Mouse (Mus musculus) CH12.LX (cell line): ENCODE measurements around the gene Ednrb. TPM values are rescaled to one million over a fixed set of nuclear protein-coding genes. Genes with fewer than 3 reads are reported as not detected.
A peak's percentile ranks its signal among the peaks of the same experiment; 100 is the strongest.

Experiments used
- DNase-seq: peaks from one replicate; pipeline ENCODE4 v3.0.0-alpha.2; 2013; ENCODE audit errors: extremely low read depth
- H3K27ac ChIP-seq: 2 replicates; pipeline ENCODE4 v1.5.1; 2012; ENCODE audit warnings: low read depth, mild to moderate bottlenecking, control low read depth, moderate library complexity; ENCODE audit not compliant: insufficient read depth
- H3K27me3 ChIP-seq: replicated peaks from 2 replicates; pipeline ENCODE3; 2012; ENCODE audit warnings: inconsistent platforms
- H3K36me3 ChIP-seq, 2 experiments: replicated peaks in 1 of 2; 2 replicates each; pipeline versions ENCODE3 to v1.6.1; 2012; ENCODE audit warnings: inconsistent platforms in 1 of 2, low read length in 1 of 2, mild to moderate bottlenecking in 1 of 2, mixed read lengths in 1 of 2, moderate library complexity in 1 of 2; ENCODE audit not compliant: control insufficient read depth in 1 of 2, insufficient read depth in 1 of 2
- H3K4me1 ChIP-seq, 2 experiments: 2 replicates each; pipeline ENCODE4 v1.6.1; 2012; ENCODE audit warnings: inconsistent platforms in 1 of 2, moderate library complexity in 1 of 2; ENCODE audit not compliant: insufficient read depth in 2 of 2, control insufficient read depth in 1 of 2
- H3K4me2 ChIP-seq: 2 replicates; pipeline ENCODE4 v1.6.1; 2012; ENCODE audit warnings: low read depth, mild to moderate bottlenecking, control low read depth; ENCODE audit not compliant: poor library complexity, insufficient read depth, severe bottlenecking
- H3K4me3 ChIP-seq, 3 experiments: fragments of 150-350 bp in 1 of 3; sonication (generic) in 1 of 3; replicated peaks in 1 of 3; 2 replicates each; pipeline versions ENCODE3 to v1.5.1; 2011 to 2012; ENCODE audit warnings: low read depth in 2 of 3, low read length in 2 of 3, mild to moderate bottlenecking in 2 of 3, moderate library complexity in 2 of 3, control low read depth in 1 of 3, improper control_type of control experiment in 1 of 3, inconsistent platforms in 1 of 3, mixed read lengths in 1 of 3; ENCODE audit not compliant: poor library complexity in 1 of 3
- H3K79me2 ChIP-seq: replicated peaks from 2 replicates; pipeline ENCODE4 v1.6.1; 2012; ENCODE audit warnings: mild to moderate bottlenecking, moderate library complexity; ENCODE audit not compliant: control insufficient read depth, poor library complexity, insufficient read depth, severe bottlenecking; ENCODE audit errors: extremely low read depth
- H3K9ac ChIP-seq: 2 replicates; pipeline ENCODE4 v1.6.1; 2012; ENCODE audit warnings: low read depth, mild to moderate bottlenecking, control low read depth, moderate library complexity; ENCODE audit not compliant: insufficient read depth
- H3K9me3 ChIP-seq: replicated peaks from 2 replicates; pipeline ENCODE3; 2012; ENCODE audit warnings: low read length, inconsistent platforms, mixed read lengths
- BHLHE40 ChIP-seq: IDR thresholded peaks from 2 replicates; pipeline ENCODE4 v1.6.1; 2011; ENCODE audit warnings: mild to moderate bottlenecking, low read depth, low read length, improper control_type of control experiment
- CHD2 ChIP-seq: IDR thresholded peaks from 2 replicates; pipeline ENCODE4 v1.6.1; 2011; ENCODE audit warnings: low read length, improper control_type of control experiment
- CTCF ChIP-seq, 2 experiments: IDR thresholded peaks in 1 of 2; conservative IDR thresholded peaks in 1 of 2; 2 replicates each; pipeline ENCODE4 v1.5.1; 2011 to 2012; ENCODE audit warnings: low read depth in 2 of 2, low read length in 2 of 2, improper control_type of control experiment in 1 of 2, inconsistent platforms in 1 of 2, mild to moderate bottlenecking in 1 of 2, moderate library complexity in 1 of 2
- IRF4 ChIP-seq: IDR thresholded peaks from 2 replicates; pipeline ENCODE4 v1.6.1; 2014; ENCODE audit warnings: low read depth, mild to moderate bottlenecking, inconsistent platforms, low read length, improper control_type of control experiment
- JUN ChIP-seq: IDR thresholded peaks from 2 replicates; pipeline ENCODE4 v1.6.1; 2011; ENCODE audit warnings: low read depth, mild to moderate bottlenecking, low read length, improper control_type of control experiment, moderate library complexity; ENCODE audit not compliant: insufficient read depth
- MXI1 ChIP-seq: IDR thresholded peaks from 2 replicates; pipeline ENCODE4 v1.6.1; 2011; ENCODE audit warnings: mild to moderate bottlenecking, low read depth, low read length, improper control_type of control experiment
- NELFE ChIP-seq: IDR thresholded peaks from 2 replicates; pipeline ENCODE4 v1.6.1; 2011; ENCODE audit warnings: low read depth, low read length, improper control_type of control experiment
- NRF1 ChIP-seq: IDR thresholded peaks from 2 replicates; pipeline ENCODE4 v1.6.1; 2014; ENCODE audit warnings: low read depth, mild to moderate bottlenecking, inconsistent platforms, low read length, improper control_type of control experiment, moderate library complexity
- POLR2AphosphoS2 ChIP-seq: IDR thresholded peaks from 2 replicates; pipeline ENCODE4 v1.6.1; 2011; ENCODE audit warnings: low read depth, low read length, improper control_type of control experiment
- RCOR1 ChIP-seq: conservative IDR thresholded peaks from 2 replicates; pipeline ENCODE4 v1.6.1; 2012; ENCODE audit warnings: low read depth, mild to moderate bottlenecking, inconsistent platforms, low read length, improper control_type of control experiment
- SMC3 ChIP-seq: IDR thresholded peaks from 2 replicates; pipeline ENCODE4 v1.6.1; 2011; ENCODE audit warnings: low read depth, low read length, improper control_type of control experiment
- TBP ChIP-seq: conservative IDR thresholded peaks from 2 replicates; pipeline ENCODE4 v1.6.1; 2011; ENCODE audit warnings: low read depth, low read length, improper control_type of control experiment
- TCF12 ChIP-seq: IDR thresholded peaks from 2 replicates; pipeline ENCODE4 v1.6.1; 2014; ENCODE audit warnings: low read depth, mild to moderate bottlenecking, inconsistent platforms, low read length, improper control_type of control experiment
- USF2 ChIP-seq: conservative IDR thresholded peaks from 2 replicates; pipeline ENCODE4 v1.6.1; 2011; ENCODE audit warnings: low read depth, low read length, improper control_type of control experiment
- ZMIZ1 ChIP-seq: IDR thresholded peaks from 2 replicates; pipeline ENCODE4 v1.6.1; 2012; ENCODE audit warnings: low read depth, mild to moderate bottlenecking, inconsistent platforms, low read length, improper control_type of control experiment
- ZNF384 ChIP-seq: IDR thresholded peaks from 2 replicates; pipeline ENCODE4 v1.6.1; 2012; ENCODE audit warnings: low read depth, low read length, improper control_type of control experiment, inconsistent platforms
- dilution Hi-C: fragments of 300-500 bp; cut with MboI; formaldehyde crosslinking; loops from 2 replicates; pipeline ENCODE4 v1.14.3; 2020; ENCODE audit warnings: low sequenced_read_pairs; ENCODE audit not compliant: extremely low pct_unique_long_range_greater_than_20kb, extremely low pct_ligation_motif_present
- in situ Hi-C: fragments of 300-500 bp; cut with MboI; formaldehyde crosslinking; loops from 3 replicates; pipeline ENCODE4 v1.14.3; 2019; ENCODE audit warnings: low sequenced_read_pairs, low pct_ligation_motif_present, low pct_unique_long_range_greater_than_20kb, mixed read lengths
- polyA plus RNA-seq: library from polyadenylated mRNA; unstranded; fragments of >175 nt; gene quantifications from 2 replicates; pipeline ENCODE4 v1.2.1, GENCODE M21; 2012; ENCODE audit warnings: low read depth; ENCODE audit not compliant: insufficient read length
- total RNA-seq, 2 experiments: library from RNA; depleted of rRNA; stranded (reverse); fragments of 300-350 nt in 1 of 2; fragments of >200 nt in 1 of 2; gene quantifications; 2 replicates each; pipeline ENCODE4 v1.2.3; 2012 to 2014

Ednrb gene
- total and polyA plus RNA-seq, 3 experiments = not detected

GRCm38 (mm10) chr14:103865226-103865625, 21.0 kb upstream of the Ednrb start:
- no peaks in the 10 kb centered on the region for H3K9me3 ChIP-seq
- H3K4me2 ChIP-seq = no peak overlapping the region
- DNase-seq = no peak
- no peak overlapping the region for H3K4me3 ChIP-seq
- no peaks in the 10 kb centered on the region for H3K4me1 ChIP-seq
- H3K27ac ChIP-seq = no peak overlapping the region
- H3K9ac ChIP-seq = no peak overlapping the region
- H3K36me3 ChIP-seq = no peaks in the 10 kb centered on the region
- TF ChIP-seq ZNF384 (no peak), POLR2AphosphoS2 (no peak), USF2 (no peak), NRF1 (no peak), MXI1 (no peak), TBP (no peak), CTCF (conservative IDR thresholded peaks at IDR 0.05 in 1 of 2, IDR thresholded peaks at IDR 0.05 in 1 of 2; ENCODE audit: low read depth in 2 of 2, low read length in 2 of 2) (no peak), CHD2 (no peak), IRF4 (no peak), JUN (no peak), ZMIZ1 (no peak)
- no peaks in the 10 kb centered on the region for H3K79me2 ChIP-seq
- dilution Hi-C loops = no loop called here
- in situ Hi-C loops = no loop called here
- H3K27me3 ChIP-seq = no peaks in the 10 kb centered on the region

- no peak for DNase-seq
- in situ Hi-C loops (no loop called here), dilution Hi-C loops (no loop called here)
- Histone ChIP-seq H3K4me1 (peaks cover 5 to 6% of the 10 kb centered on the region in 2 experiments), H3K27me3 (no peaks in the 10 kb centered on the region), H3K79me2 (no peaks in the 10 kb centered on the region), H3K4me2 (peak overlapping the region; percentile 34), H3K27ac (no peak overlapping the region), H3K4me3 (no peak overlapping the region), H3K9ac (no peak overlapping the region), H3K9me3 (no peaks in the 10 kb centered on the region), H3K36me3 (no peaks in the 10 kb centered on the region)
- TF ChIP-seq NELFE = no peak
- peak; percentile 27; the same call in 1 of the 2 replicates for TF ChIP-seq BHLHE40
These were observed 6.1 kb upstream of the Ednrb start for GRCm38 (mm10) chr14:103850071-103850845.

DNA sequence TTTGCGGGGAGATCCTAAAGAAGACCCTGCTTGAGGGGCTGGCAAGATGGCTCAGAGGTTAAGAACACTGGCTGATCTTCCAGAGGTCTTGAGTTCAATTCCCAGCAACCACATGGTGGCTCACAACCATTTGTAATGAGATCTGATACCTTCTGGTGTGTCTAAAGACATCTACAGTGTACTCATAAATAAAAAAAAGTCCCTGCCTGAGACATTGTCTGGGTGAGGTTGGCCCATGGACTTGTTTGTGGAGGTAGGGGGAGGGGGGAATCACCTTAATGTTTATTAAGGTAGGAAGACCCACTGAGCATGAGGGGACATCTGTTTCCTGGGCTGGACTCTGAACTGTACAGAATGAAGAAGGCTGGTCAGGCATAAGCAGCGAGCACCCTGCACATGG, 1.5 kb upstream of the Ednrb start:
- Histone ChIP-seq H3K27me3 (no peaks in the 10 kb centered on the region), H3K27ac (no peak overlapping the region), H3K4me2 (no peak overlapping the region; the same call in 1 of the 2 replicates), H3K4me1 (peaks cover 5 to 6% of the 10 kb centered on the region in 2 experiments), H3K79me2 (no peaks in the 10 kb centered on the region), H3K9ac (no peak overlapping the region), H3K36me3 (no peaks in the 10 kb centered on the region), H3K9me3 (no peaks in the 10 kb centered on the region), H3K4me3 (no peak overlapping the region)
- TF ChIP-seq RCOR1 = no peak
- TF ChIP-seq ZNF384 = 0 out of 2 replicates have a peak, but pooled peaks have one; percentile 13
- TF ChIP-seq TBP = no peak
- TF ChIP-seq SMC3 = no peak
- 0 out of 2 replicates have a peak, but pooled peaks have one; percentile 21 for TF ChIP-seq TCF12
- DNase-seq = no peak
- dilution Hi-C loops (no loop called here), in situ Hi-C loops (no loop called here)
